Mouse (Mus musculus): ENCODE measurements around the gene Gm37240.

GRCm38 (mm10) chr3:85855043-85855442, 32.3 kb downstream of the Gm37240 start:
- TF ChIP-seq CTCF (IDR thresholded peaks at IDR 0.05; ENCODE audit: low read depth, low read length) (no peak), GATA1 (IDR thresholded peaks at IDR 0.05; ENCODE audit: borderline replicate concordance, low read length) (no peak), GATA2 (IDR thresholded peaks at IDR 0.05; ENCODE audit: borderline replicate concordance, low read depth, low read length) (no peak)
